Comparison of ENCODE assay signal across 8 mouse cellular contexts in the genomic region with DNA sequence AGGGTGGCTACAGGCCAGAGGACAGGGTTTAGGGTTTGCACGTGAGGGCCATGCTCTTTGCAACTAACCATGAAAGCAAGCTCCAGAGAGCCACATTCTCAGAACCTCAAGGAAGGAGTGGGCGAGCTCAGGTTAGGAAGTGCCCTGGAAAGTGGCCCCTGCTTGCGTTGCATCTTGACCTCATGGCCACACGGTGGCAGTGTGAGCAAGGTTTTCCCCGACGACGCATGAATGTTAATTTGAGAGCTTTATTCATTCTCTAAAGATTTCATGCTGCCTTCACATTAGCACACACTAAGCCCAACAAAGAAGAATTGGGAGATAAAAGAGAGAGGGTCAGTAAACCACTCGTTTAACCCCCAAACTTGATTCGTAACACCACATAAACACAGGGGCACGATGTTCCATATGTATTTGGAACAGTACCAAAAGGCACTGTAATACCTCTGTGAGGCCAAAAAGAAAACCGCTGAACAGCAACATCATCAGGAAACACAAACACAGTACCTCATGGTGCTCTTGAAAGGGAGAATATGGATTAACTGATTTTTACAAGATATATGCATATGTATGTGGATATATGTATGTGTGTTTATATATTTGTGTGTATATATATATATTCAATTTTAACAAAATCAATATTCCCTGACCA. TPM values are rescaled to one million over a fixed set of nuclear protein-coding genes. Genes with fewer than 3 reads are reported as not detected.
A peak's percentile ranks its signal among the peaks of the same experiment; 100 is the strongest.
DNase-seq lines count a peak whose midpoint lies in the region; ATAC-seq and TF ChIP-seq lines count a peak whose summit lies in the region.

No protein-coding gene starts in this region.

- TF ChIP-seq POLR2A in liver, adult 2 months (IDR thresholded peaks at IDR 0.05; ENCODE audit: extremely low read depth, insufficient read depth, low read length): no peak
- TF ChIP-seq POLR2A in myocyte (IDR thresholded peaks at IDR 0.05; ENCODE audit: insufficient read length, low read depth): no peak

- no peaks in the 10 kb centered on the region for H3K9me3 ChIP-seq in kidney, postnatal 0 days (replicated peaks; ENCODE audit: low read length)

- peak; percentile 89 for TF ChIP-seq CTCF in C2C12 (IDR thresholded peaks at IDR 0.05; ENCODE audit: control insufficient read depth, insufficient read depth, insufficient read length)
- peak; percentile 90 for TF ChIP-seq CTCF in kidney, postnatal 0 days (IDR thresholded peaks at IDR 0.05; ENCODE audit: low read depth)
- peak; percentile 95 for TF ChIP-seq CTCF in liver, adult 2 months (IDR thresholded peaks at IDR 0.05; ENCODE audit: low read depth, low read length)

- no peak overlapping the region for H3K9ac ChIP-seq in kidney, postnatal 0 days (ENCODE audit: low read depth, low read length)
- no peak overlapping the region for H3K9ac ChIP-seq in liver, adult 2 months (ENCODE audit: low read depth, low read length)

- H3ac ChIP-seq in C2C12 (ENCODE audit: control insufficient read depth, insufficient read length, low read depth) (no peak overlapping the region), myocyte (ENCODE audit: control insufficient read depth, insufficient read length) (no peak overlapping the region)

- H3K4me1 ChIP-seq in kidney, postnatal 0 days (replicated peaks; ENCODE audit: insufficient read depth, low read length): no peaks in the 10 kb centered on the region
- H3K4me1 ChIP-seq in liver, adult 2 months (ENCODE audit: control insufficient read depth, insufficient read depth, low read length): no peaks in the 10 kb centered on the region

- H3K79me3 ChIP-seq in C2C12 (ENCODE audit: low read depth): no peaks in the 10 kb centered on the region

- H3K27me3 ChIP-seq in C2C12 (ENCODE audit: control insufficient read depth, insufficient read depth, insufficient read length): peaks cover 16% of the 10 kb centered on the region
- 0 out of 2 replicates have a peak, but pooled peaks cover 2% of the 10 kb centered on the region for H3K27me3 ChIP-seq in kidney, postnatal 0 days (ENCODE audit: insufficient read depth, low read length)
- H3K27me3 ChIP-seq in liver, adult 2 months (ENCODE audit: control insufficient read depth, insufficient read depth, low read length): no peaks in the 10 kb centered on the region
- peaks cover 31% of the 10 kb centered on the region for H3K27me3 ChIP-seq in myocyte (ENCODE audit: control insufficient read depth, insufficient read depth, insufficient read length)

- 11% methylated on average over 11 of the region's 11 CpGs for WGBS in kidney, postnatal 0 days
- WGBS in liver, adult 2 months: 14% methylated on average over 11 of the region's 11 CpGs

- peak; percentile 53 for DNase-seq in adrenal gland, adult 2 months
- peak; percentile 55 for DNase-seq in embryo, embryonic 11.5 days (ENCODE audit: low read depth, low spot score)
- DNase-seq in gastrocnemius, postnatal 4 days (ENCODE audit: low spot score in 2 of 2): peak; percentile 41 to 66
- DNase-seq in kidney, postnatal 0 days (ENCODE audit: low spot score): peak; percentile 78
- peak; percentile 20 for DNase-seq in liver, adult 2 months (ENCODE audit: extremely low read depth, low read depth, low spot score)
- DNase-seq in spleen, postnatal 4 days (ENCODE audit: low spot score in 2 of 2): peak; percentile 74 to 89

- H3K4me3 ChIP-seq in C2C12 (ENCODE audit: insufficient read depth, poor library complexity, severe bottlenecking) (no peak overlapping the region), myocyte (no peak overlapping the region)
- no peak overlapping the region for H3K4me3 ChIP-seq in kidney, postnatal 0 days (replicated peaks; ENCODE audit: low read depth, low read length)
- no peak overlapping the region for H3K4me3 ChIP-seq in liver, adult 2 months (ENCODE audit: insufficient read depth, low read depth, low read length)

- H3K79me2 ChIP-seq in C2C12 (ENCODE audit: control insufficient read depth, insufficient read depth) (no peaks in the 10 kb centered on the region), myocyte (ENCODE audit: control insufficient read depth, insufficient read depth) (no peaks in the 10 kb centered on the region)
- H3K79me2 ChIP-seq in liver, adult 2 months (ENCODE audit: control insufficient read depth, insufficient read depth, low read length): no peaks in the 10 kb centered on the region

- no peak overlapping the region for H3K4me2 ChIP-seq in kidney, postnatal 0 days (ENCODE audit: low read length)
- peak overlapping the region; percentile 48 for H3K4me2 ChIP-seq in myocyte (ENCODE audit: low read depth)

- ATAC-seq in kidney, postnatal 0 days (replicated peaks; ENCODE audit: low FRiP score, low read depth): no peak

- H3K36me3 ChIP-seq in C2C12 (ENCODE audit: control insufficient read depth, insufficient read depth): no peaks in the 10 kb centered on the region
- no peaks in the 10 kb centered on the region for H3K36me3 ChIP-seq in kidney, postnatal 0 days (ENCODE audit: insufficient read depth, low read length)
- no peaks in the 10 kb centered on the region for H3K36me3 ChIP-seq in liver, adult 2 months (ENCODE audit: control insufficient read depth, insufficient read depth, low read length)
- no peaks in the 10 kb centered on the region for H3K36me3 ChIP-seq in myocyte (ENCODE audit: control insufficient read depth, insufficient read depth)

- H3K27ac ChIP-seq in kidney, postnatal 0 days: no peak overlapping the region
- H3K27ac ChIP-seq in liver, adult 2 months (replicated peaks; ENCODE audit: insufficient read depth, low read depth, low read length): no peak overlapping the region

TF ChIP-seq in C2C12, 6 proteins besides CTCF, POLR2A, EP300 and RAD21:
- TF ChIP-seq CEBPB (IDR thresholded peaks at IDR 0.05; ENCODE audit: low read depth): no peak
- TF ChIP-seq MYOD1 (IDR thresholded peaks at IDR 0.05; ENCODE audit: control insufficient read depth, insufficient read length, low read depth): no peak
- no peak for TF ChIP-seq FOSL1 (IDR thresholded peaks at IDR 0.05; ENCODE audit: insufficient read depth, low read length, poor library complexity, severe bottlenecking)
- no peak for TF ChIP-seq USF1 (IDR thresholded peaks at IDR 0.05; ENCODE audit: low read depth)
- no peak for TF ChIP-seq MAX (IDR thresholded peaks at IDR 0.05)
- no peak for TF ChIP-seq MYOG (IDR thresholded peaks at IDR 0.05; ENCODE audit: control insufficient read depth, extremely low read depth, insufficient read length)
TF ChIP-seq in C2C12: peak in this region for 0.

TF ChIP-seq in myocyte, 11 proteins besides CTCF, POLR2A, EP300 and RAD21:
- TF ChIP-seq REST (IDR thresholded peaks at IDR 0.05; ENCODE audit: insufficient read depth, insufficient read length): no peak
- TF ChIP-seq MYOD1 (IDR thresholded peaks at IDR 0.05; ENCODE audit: control insufficient read depth in 1 of 3, insufficient read length in 2 of 3, low read depth in 2 of 3): no peak
- TF ChIP-seq POLR2AphosphoS2 (IDR thresholded peaks at IDR 0.05; ENCODE audit: insufficient read length, low read depth): no peak
- TF ChIP-seq SRF (IDR thresholded peaks at IDR 0.05; ENCODE audit: control insufficient read depth, insufficient read length, low read depth): no peak
- no peak for TF ChIP-seq TCF12 (IDR thresholded peaks at IDR 0.05; ENCODE audit: insufficient read depth, poor library complexity, severe bottlenecking)
- no peak for TF ChIP-seq MAX (IDR thresholded peaks at IDR 0.05; ENCODE audit: low read depth)
- no peak for TF ChIP-seq E2F4 (IDR thresholded peaks at IDR 0.05; ENCODE audit: insufficient read depth)

RNA-seq across cellular contexts. Expression of a gene that starts 41.0 kb away (rescaled TPM):
- 22.5 TPM for polyA plus RNA-seq in C2C12 (2012; fragmentation: generic; extraction: Trizol)
- 10 to 100 TPM; 11.8 to 17.3 TPM for total RNA-seq in adrenal gland, adult 2 months (2021)
- 20.3 and 23.4 TPM in 2 replicates for polyA plus RNA-seq in adrenal gland, adult 2 months (2012; rRNA removed)
- total RNA-seq in gastrocnemius, postnatal 4 days (2021): 10 to 100 TPM; 17.8 to 19.0 TPM
- 21.8 and 23.6 TPM in 2 replicates for polyA plus RNA-seq in kidney, postnatal 0 days (2015; fragmentation: Nextera tagmentation; extraction: Ambion mirVana)
- 2.8 and 2.9 TPM in 2 replicates for total RNA-seq in liver, adult 2 months (2014; rRNA removed)
- polyA plus RNA-seq in liver, adult 2 months (2012; rRNA removed): 2.2 and 2.5 TPM in 2 replicates
- polyA plus RNA-seq in myocyte (2012; fragmentation: generic; extraction: Trizol): 10.1 TPM

Comparison
In these comparisons a context has a peak if more than half of its experiments do, and no peak if none do; other contexts are left out.
1. DNase-seq: peak in every context shown above with its lines; median percentile 82 in spleen, postnatal 4 days; 78 in kidney, postnatal 0 days; 55 in embryo, embryonic 11.5 days; 54 in gastrocnemius, postnatal 4 days; 53 in adrenal gland, adult 2 months; 20 in liver, adult 2 months.